Mouse (Mus musculus): ENCODE data around the gene Txlng.
A peak's percentile ranks its signal among the peaks of the same experiment; 100 is the strongest.

Gene Txlng

DNA sequence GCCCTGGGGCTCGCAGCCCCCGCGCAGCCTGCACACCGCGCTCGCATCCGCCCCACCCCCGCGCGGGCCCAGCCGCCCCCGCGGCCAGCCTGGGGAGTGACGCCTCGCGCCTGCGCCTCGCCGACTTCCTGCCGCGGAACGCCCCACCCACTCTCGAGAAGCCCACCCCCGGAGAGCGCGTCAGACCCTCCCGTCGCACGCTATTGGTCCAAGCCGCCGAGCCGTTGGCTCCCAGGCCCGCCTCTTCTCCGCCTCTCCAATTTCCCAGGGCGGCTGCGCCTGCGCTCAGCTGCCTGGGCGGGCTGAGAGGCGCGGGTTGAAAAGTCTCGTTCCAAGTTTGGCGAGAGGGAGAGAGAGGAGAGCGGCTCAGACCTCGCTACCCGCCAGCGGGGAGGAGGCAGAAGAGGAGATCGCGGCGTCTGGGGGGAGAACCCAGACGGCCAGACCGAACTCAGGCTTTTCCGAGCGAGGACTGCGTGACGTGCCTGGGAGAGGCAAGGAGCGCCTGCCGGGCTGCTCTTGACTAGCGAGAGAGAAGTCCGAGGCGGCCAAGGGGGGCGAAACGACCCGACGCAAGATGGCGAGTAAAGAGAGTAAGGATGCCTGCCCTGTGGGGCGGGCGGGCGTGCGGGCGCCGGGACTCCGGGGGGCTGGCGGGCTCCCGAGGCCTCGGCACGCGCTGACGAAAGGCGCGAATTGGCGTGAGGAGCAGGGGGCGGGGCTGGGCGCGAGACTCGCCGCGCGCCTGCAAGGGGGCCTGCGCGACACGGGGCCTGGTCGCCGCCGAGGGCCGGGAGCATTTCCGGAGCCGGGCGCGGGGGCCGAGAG is 68.9 kb downstream of the Txlng start, which contains the start of gene Rbbp7:
Gene Rbbp7, plus strand, starts transcription at position 288 of the 828 bp plus-strand sequence.
- DNase-seq (ENCODE audit: low read depth, low spot score): peak; percentile 82

DNA sequence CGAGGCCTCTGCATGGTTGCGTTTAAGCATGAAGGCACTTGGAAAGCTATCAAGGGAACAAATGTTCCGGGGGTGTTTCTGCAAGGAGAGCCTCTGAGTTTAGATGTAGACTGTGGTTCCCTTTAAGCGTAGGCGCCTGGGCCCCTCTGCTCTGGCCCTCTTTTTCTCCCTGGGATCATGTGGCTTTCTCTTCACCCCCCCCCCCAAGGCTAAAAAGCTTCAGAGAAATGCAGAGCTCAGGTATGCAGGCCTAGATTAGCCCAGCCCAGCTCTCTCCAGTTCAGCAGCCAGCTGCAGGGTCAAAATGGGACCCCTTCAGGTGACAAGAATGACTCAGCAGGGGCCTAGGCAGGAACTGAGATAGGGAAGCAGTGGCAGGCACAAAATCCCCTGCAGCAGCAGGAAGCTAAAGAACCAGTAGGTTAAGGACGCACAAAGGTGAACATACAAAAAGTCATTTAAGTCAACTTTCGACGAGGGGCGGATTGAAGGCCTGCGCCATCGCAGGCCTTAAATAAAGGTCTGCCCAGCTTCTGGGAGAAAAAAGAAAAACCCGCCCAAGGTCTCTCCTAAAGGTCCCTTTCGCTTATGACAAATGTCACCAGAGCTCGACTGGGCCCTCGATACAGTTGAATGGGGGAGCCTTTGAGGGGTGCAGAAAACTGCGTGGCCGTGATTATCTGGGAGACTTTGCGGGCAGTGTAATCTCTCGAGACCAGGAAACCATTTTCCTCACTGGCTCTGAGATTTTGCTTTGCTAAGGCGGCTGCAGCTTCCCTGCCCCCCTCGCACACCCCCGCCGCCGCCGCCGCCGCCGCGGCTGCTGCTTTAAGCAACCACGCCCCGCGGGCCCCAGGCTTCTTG is 69.8 kb downstream of the Txlng start:
- no peak for DNase-seq (ENCODE audit: low read depth, low spot score)

DNA sequence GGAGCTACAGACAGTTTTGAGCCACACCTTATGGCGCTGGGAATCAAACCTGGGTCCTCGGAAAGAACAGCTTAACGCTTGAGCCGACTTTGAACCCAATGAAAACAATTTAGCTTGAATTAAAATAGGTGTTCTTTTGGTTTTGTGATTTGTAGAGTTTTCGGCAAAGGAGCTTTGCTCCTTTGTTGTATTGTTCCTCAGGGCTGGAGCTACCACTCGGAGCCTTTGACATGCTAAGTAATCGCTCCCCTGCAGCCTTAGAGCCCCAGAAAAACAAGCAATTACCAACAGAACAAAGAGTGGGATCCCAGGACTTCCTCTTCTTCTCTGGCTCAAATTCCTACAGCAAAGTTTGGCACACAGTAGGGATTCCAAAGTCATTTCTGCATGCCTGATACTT is 73.2 kb downstream of the Txlng start:
- DNase-seq (ENCODE audit: low read depth, low spot score): no peak

DNA sequence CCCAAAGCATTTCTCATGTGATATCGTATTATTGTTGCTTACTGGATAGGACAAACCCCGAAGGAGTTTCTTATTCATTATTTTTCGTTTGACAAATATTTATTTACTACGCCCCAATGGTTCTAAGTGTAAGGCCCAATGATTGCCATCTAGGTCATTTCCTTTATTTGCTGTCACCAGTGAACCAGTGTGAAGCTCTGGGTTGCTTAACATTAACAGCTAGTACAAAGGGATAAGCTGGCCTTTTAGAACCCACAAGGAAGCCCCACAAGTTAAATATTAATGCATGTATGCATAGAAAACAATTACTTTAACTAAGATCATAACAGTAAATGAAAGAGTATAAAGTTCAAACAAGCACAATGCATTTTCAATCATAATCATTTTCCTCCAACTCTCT is 74.9 kb downstream of the Txlng start:
- no peak for DNase-seq (ENCODE audit: low read depth, low spot score)

DNA sequence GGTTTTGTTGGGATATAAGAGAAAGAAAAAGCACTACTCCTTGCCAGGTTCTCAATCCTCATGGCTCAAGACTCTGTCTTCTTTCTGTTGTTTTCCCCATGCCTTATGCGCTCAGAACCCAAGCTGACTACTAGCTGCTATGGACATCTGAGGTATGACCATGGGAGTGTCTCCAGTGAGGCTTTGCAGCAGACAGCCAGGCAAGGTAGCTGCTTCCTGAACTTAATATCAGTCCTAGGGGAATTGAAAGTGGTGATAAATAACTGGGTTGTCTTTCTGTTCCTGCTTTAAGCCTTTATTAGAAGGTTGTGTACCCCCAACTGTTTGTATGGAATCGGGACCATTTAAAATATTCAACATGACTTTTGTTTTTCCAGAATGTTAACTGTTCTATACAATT is 76.8 kb downstream of the Txlng start:
- no peak for DNase-seq (ENCODE audit: low read depth, low spot score)

DNA sequence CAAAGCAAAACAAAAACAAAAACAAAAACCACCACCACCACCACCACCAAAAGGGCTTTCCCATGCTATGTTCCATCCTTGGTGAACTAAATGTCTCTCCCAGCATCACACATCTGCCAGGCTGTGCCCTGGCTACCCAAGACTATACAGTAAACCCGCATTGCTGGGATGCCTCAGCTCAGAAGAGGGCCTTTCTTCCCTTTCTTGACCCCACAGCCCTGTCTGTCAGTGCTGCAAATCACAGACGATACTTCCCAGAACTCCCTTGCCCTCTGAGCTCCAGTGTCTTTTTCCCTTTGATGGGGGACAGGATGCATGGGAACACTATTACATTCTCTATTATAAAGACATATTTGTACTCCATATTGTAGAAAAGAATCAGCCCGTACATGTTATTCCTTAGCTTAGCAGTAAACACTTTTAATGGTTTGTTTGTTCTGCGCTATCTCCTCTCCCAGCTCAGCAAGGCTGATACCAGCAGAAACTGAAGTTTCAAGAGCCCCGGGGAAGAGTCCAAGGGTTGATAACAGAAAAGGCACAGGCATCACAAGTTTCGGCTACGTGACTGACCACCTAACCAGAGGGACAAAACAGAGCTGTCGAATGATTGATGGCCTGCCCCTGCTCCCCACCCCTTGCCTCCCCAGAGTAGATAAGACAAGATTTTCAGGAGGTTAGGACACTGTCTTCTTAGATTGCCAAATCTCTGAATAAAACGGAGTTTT is 80.4 kb downstream of the Txlng start:
- no peak for DNase-seq (ENCODE audit: low read depth, low spot score)

DNA sequence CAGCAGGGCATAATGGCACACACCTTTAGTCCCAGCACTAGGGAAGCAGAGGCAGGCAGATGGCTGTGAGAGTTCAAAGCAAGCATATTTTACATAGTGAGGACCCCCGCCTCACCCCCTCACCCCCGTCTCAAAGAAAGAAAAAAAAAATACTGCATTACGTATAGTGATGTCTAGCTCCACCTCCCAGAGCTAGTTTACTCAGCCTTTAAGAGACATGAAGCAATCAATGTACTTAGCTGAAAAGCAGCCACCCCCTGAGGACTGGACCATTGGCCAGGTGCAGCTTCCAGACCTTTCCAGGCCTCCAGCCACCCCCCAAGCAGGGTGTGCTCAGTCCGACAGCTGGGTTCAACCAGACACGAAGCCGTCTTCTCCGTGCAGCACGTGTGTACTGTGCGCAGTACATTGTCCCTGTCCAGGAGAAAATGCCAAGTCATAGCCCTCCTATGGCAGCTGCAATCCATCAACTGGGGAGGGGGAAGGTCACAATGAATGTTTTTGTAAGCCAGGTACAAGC is 93.1 kb downstream of the Txlng start:
- no peak for DNase-seq (ENCODE audit: low read depth, low spot score)

DNA sequence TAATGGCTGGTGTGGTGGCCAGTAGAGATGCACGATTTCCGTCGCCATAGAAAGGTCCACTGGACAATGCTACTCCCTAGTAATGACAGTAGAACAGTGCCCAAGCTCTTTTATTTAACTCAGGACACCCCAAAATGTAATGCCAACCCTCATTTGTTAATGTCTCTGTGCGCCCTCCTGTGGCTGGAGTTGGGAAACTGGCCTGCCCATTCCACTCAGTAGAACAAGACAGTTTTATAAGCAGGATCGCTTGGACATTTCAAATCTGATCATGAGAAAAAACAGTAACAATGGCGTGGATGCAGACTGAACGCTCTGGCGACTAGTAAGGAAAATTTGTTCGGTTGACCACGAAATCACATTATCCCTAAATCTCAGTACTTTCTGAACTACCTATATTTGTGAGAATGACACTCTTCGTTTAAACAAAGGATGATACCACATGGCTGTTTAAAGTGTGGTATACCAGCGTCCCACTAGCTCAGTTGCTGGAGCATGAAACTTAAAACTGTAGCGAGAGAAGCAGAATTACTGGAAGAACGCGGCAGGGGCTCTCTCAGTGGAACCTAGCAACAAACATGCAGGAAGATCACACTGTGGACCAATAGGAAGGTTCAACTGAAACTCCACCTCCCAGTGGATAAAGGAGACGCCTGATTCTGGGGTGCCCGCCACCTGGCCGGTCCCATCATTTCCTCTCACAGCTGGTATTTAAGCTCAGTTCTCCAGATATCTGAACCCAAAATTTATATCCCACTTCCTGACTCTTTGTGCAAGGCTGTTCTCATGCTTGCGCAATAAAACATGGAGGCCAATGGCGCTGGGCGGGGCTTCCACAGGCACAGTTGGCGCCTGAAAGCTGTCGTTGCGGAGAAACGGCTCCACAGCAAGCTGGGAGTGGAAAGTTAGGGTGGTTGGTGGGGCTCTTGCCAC is 94.0 kb downstream of the Txlng start:
- peak; percentile 64 for DNase-seq (ENCODE audit: low read depth, low spot score)

DNA sequence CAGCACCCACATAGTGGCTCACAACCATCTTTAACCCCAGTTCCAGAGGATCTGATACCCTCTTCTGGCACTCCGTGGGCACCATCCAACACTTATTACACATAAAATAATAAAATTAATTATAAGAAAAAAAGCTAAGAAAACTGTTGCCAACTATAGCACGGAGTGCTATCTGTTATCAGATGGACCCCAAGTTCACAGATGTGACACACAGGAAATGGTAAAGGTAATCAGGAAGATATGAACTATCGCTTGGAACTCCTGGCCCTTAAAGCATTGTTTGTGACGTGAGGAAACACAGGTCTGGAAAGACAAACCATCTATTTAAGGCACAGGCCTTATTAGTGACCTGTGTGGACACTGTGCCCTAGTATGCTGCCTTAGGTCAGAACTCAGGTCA is 99.2 kb downstream of the Txlng start:
- no peak for DNase-seq (ENCODE audit: low read depth, low spot score)

Data from brain, embryonic 18.5 days (tissue).